Comparison of ENCODE assay signal across 8 mouse cellular contexts in genomic region chr3:89962751-89963220, GRCm38 (mm10). TPM values are rescaled to one million over a fixed set of nuclear protein-coding genes. Genes with fewer than 3 reads are reported as not detected.
DNase-seq lines count a peak whose midpoint lies in the region; ATAC-seq lines count a peak whose summit lies in the region.

No protein-coding gene starts in this region.

- peak overlapping the region; percentile 97 for H3K27ac ChIP-seq in hindbrain, embryonic 10.5 days

- H3K36me3 ChIP-seq in hindbrain, embryonic 10.5 days: peaks cover 40% of the 10 kb centered on the region

- H3K4me3 ChIP-seq in hindbrain, embryonic 10.5 days: peak overlapping the region; percentile 98

- H3K9me3 ChIP-seq in hindbrain, embryonic 10.5 days: no peaks in the 10 kb centered on the region

- WGBS in hindbrain, embryonic 10.5 days: under 1% methylated on average over 30 of the region's 30 CpGs

- no peaks in the 10 kb centered on the region for H3K27me3 ChIP-seq in hindbrain, embryonic 10.5 days (ENCODE audit: insufficient read depth, poor library complexity, severe bottlenecking)

- peak; percentile 28 for DNase-seq in kidney, adult 18-20 months
- no peak for DNase-seq in kidney, adult 9 months
- DNase-seq in A20 (ENCODE audit: low read depth, low spot score): peak; percentile 57
- DNase-seq in cerebellum, adult 8-10 months: peak; percentile 46
- DNase-seq in hindbrain, embryonic 10.5 days (ENCODE audit: low spot score): no peak
- DNase-seq in gastrocnemius, postnatal 10 days: no peak

- peak; percentile 5 for ATAC-seq in megakaryocyte, adult 5-6 weeks (ENCODE audit: poor library complexity, severe bottlenecking)
- no peak for ATAC-seq in inflammation-experienced regulatory T-cells, adult 6 months

- peaks cover 66% of the 10 kb centered on the region for H3K4me1 ChIP-seq in hindbrain, embryonic 10.5 days (replicated peaks)

RNA-seq across cellular contexts. Expression of gene Atp8b2, which starts 0.5 kb away (rescaled TPM):
- polyA plus RNA-seq in hindbrain, embryonic 10.5 days (2016; fragmentation: Nextera tagmentation; extraction: Ambion mirVana): 13.7 and 14.5 TPM in 2 replicates
- total RNA-seq in megakaryocyte, adult 5-6 weeks (2015): 11.6 and 17.5 TPM in 2 replicates
- total RNA-seq in megakaryocyte, adult 5-6 weeks (2017): 37.2 and 37.3 TPM in 2 replicates
- polyA plus RNA-seq in inflammation-experienced regulatory T-cells, adult 6 months (2017; shearing (Covaris generic)): 10 to 100 TPM; 21.8 to 24.1 (median 22.9) TPM
- total RNA-seq in gastrocnemius, postnatal 10 days (2021): 10 to 100 TPM; 32.8 to 43.5 TPM

RNA-seq across cellular contexts. Expression of gene Hax1, which starts 35.8 kb away (rescaled TPM):
- polyA plus RNA-seq in hindbrain, embryonic 10.5 days (2016; fragmentation: Nextera tagmentation; extraction: Ambion mirVana): 181 and 189 TPM in 2 replicates
- total RNA-seq in megakaryocyte, adult 5-6 weeks (2015): 97.5 and 114 TPM in 2 replicates
- 48.8 and 50.8 TPM in 2 replicates for total RNA-seq in megakaryocyte, adult 5-6 weeks (2017)
- 10 to 100 TPM; 59.6 to 87.0 (median 74.0) TPM for polyA plus RNA-seq in inflammation-experienced regulatory T-cells, adult 6 months (2017; shearing (Covaris generic))
- 10 to 100 TPM; 49.3 to 52.8 TPM for total RNA-seq in gastrocnemius, postnatal 10 days (2021)

RNA-seq across cellular contexts. Expression of gene Il6ra, which starts 49.8 kb away (rescaled TPM):
- polyA plus RNA-seq in hindbrain, embryonic 10.5 days (2016; fragmentation: Nextera tagmentation; extraction: Ambion mirVana): 0.52 and 1.5 TPM in 2 replicates
- total RNA-seq in megakaryocyte, adult 5-6 weeks (2015): 147 and 166 TPM in 2 replicates
- 63.8 and 71.2 TPM in 2 replicates for total RNA-seq in megakaryocyte, adult 5-6 weeks (2017)
- polyA plus RNA-seq in inflammation-experienced regulatory T-cells, adult 6 months (2017; shearing (Covaris generic)): 10 to 100 TPM in 2 of 3 experiments, 1 to 10 TPM in 1; 4.6 to 23.5 (median 19.0) TPM
- 1 to 10 TPM; 2.4 to 3.1 TPM for total RNA-seq in gastrocnemius, postnatal 10 days (2021)

Comparison
In these comparisons a context has a peak if more than half of its experiments do, and no peak if none do; other contexts are left out.
1. DNase-seq: peak in kidney, adult 18-20 months (single experiment), A20 (single experiment) and cerebellum, adult 8-10 months (single experiment); none in kidney, adult 9 months (single experiment), hindbrain, embryonic 10.5 days (single experiment) and gastrocnemius, postnatal 10 days (single experiment).
2. RNA of gene Il6ra, which starts 49.8 kb away (total RNA-seq): 63.8 to 166 TPM in megakaryocyte, adult 5-6 weeks; 2.4 to 3.1 TPM in gastrocnemius, postnatal 10 days; every median in the first group is over 10 times any median in the second.